Mouse (Mus musculus) lung, embryonic 14.5 days (tissue): ENCODE results near the gene Snx9. TPM values are rescaled to one million over a fixed set of nuclear protein-coding genes. Genes with fewer than 3 reads are reported as not detected.

ENCODE experiments used
- ATAC-seq: fragments of 200-750 bp; cut with Nextera tagmentation; 2 replicates; pipeline ENCODE4 v1.8.0; 2017; ENCODE audit warnings: mild to moderate bottlenecking, moderate TSS enrichment, moderate library complexity; ENCODE audit not compliant: insufficient read depth
- DNase-seq: peaks from one replicate; pipeline ENCODE4 v3.0.0-alpha.2; 2015
- H3K27ac ChIP-seq: fragments of 300-500 bp; sonication (generic); 2 replicates; pipeline ENCODE4 v1.5.1; 2014; ENCODE audit warnings: low read depth, mild to moderate bottlenecking, moderate library complexity
- H3K27me3 ChIP-seq: fragments of 300-500 bp; sonication (generic); 2 replicates; pipeline ENCODE4 v1.6.1; 2014; ENCODE audit warnings: low read length, control low read depth; ENCODE audit not compliant: insufficient read depth
- H3K36me3 ChIP-seq: fragments of 300-500 bp; sonication (generic); 2 replicates; pipeline ENCODE4 v1.6.1; 2014; ENCODE audit warnings: control low read depth; ENCODE audit not compliant: insufficient read depth
- H3K4me1 ChIP-seq: fragments of 300-500 bp; sonication (generic); 2 replicates; pipeline ENCODE4 v1.6.1; 2014; ENCODE audit warnings: antibody characterized with exemption, control low read depth; ENCODE audit not compliant: insufficient read depth
- H3K4me2 ChIP-seq: fragments of 300-500 bp; sonication (generic); 2 replicates; pipeline ENCODE4 v1.6.1; 2014; ENCODE audit warnings: mild to moderate bottlenecking
- H3K4me3 ChIP-seq: fragments of 300-500 bp; sonication (generic); 2 replicates; pipeline ENCODE4 v1.5.1; 2014; ENCODE audit warnings: low read depth, low read length
- H3K9ac ChIP-seq: fragments of 300-500 bp; sonication (generic); 2 replicates; pipeline ENCODE4 v1.6.1; 2014
- H3K9me3 ChIP-seq: fragments of 300-500 bp; sonication (generic); 2 replicates; pipeline ENCODE4 v1.6.1; 2016; ENCODE audit warnings: low read depth, low read length, control low read depth
- CTCF ChIP-seq: IDR thresholded peaks from 2 replicates; pipeline ENCODE4 v1.5.1; 2016; ENCODE audit warnings: antibody characterized with exemption, low read depth
- WGBS: fragments of 180-500 bp; shearing (Covaris S2); extraction: QIAGEN DNeasy Blood & Tissue Kit; methylation state at CpG from one replicate; pipeline ENCODE4 v1.1.7; 2014; 5-methylcytosine and 5-hydroxymethylcytosine counted together
- polyA plus RNA-seq: library from polyadenylated mRNA; unstranded; fragments of >200 nt; fragmentation: Nextera tagmentation; extraction: Ambion mirVana; gene quantifications from 2 replicates; pipeline ENCODE4 v1.2.1, GENCODE M21; 2014

Gene Snx9
- polyA plus RNA-seq, 1 experiment from 2014 or later = 38.8 TPM

DNA sequence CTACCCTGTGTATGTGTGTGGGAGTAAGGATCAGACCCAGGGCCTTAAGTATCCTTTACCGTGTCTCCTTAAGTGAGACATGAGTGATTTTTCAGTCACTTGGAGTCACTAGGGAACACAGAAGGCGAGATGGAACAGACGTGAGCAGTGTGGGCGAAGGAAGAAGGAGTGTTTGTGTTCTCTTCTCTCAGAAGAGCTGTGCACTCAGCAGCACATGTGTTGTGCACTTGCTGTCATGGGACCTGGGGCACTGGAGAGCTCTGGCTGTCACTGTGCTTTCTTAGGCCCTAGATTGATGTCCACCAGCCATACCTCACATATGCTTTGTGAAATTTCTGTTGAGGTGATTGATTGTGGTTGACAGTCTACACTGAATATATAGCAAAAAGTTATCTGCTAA is 37.7 kb downstream of the Snx9 start:
- no peaks in the 10 kb centered on the region for H3K9me3 ChIP-seq
- TF ChIP-seq CTCF = no peak
- no peak overlapping the region for H3K4me2 ChIP-seq
- H3K36me3 ChIP-seq = no peaks in the 10 kb centered on the region
- no peak for DNase-seq
- no peak overlapping the region for H3K4me3 ChIP-seq
- no peak for ATAC-seq
- no peaks in the 10 kb centered on the region for H3K27me3 ChIP-seq
- no peaks in the 10 kb centered on the region for H3K4me1 ChIP-seq
- 72% methylated on average over 4 of the region's 4 CpGs for WGBS
- no peak overlapping the region for H3K9ac ChIP-seq
- no peak overlapping the region for H3K27ac ChIP-seq

GRCm38 (mm10) chr17:5885474-5885873 is 44.3 kb downstream of the Snx9 start:
- Histone ChIP-seq H3K27me3 (no peaks in the 10 kb centered on the region), H3K9ac (peak overlapping the region; percentile 16; the same call in 1 of the 2 replicates), H3K9me3 (no peaks in the 10 kb centered on the region), H3K4me1 (0 out of 2 replicates have a peak, but pooled peaks cover 6% of the 10 kb centered on the region), H3K4me3 (no peak overlapping the region), H3K4me2 (no peak overlapping the region), H3K27ac (peak overlapping the region; percentile 65), H3K36me3 (0 out of 2 replicates have a peak, but pooled peaks cover 4% of the 10 kb centered on the region)
- WGBS = 20% methylated on average over 8 of the region's 8 CpGs
- ATAC-seq = peak; percentile 71
- peak; percentile 83 for DNase-seq
- no peak for TF ChIP-seq CTCF

DNA sequence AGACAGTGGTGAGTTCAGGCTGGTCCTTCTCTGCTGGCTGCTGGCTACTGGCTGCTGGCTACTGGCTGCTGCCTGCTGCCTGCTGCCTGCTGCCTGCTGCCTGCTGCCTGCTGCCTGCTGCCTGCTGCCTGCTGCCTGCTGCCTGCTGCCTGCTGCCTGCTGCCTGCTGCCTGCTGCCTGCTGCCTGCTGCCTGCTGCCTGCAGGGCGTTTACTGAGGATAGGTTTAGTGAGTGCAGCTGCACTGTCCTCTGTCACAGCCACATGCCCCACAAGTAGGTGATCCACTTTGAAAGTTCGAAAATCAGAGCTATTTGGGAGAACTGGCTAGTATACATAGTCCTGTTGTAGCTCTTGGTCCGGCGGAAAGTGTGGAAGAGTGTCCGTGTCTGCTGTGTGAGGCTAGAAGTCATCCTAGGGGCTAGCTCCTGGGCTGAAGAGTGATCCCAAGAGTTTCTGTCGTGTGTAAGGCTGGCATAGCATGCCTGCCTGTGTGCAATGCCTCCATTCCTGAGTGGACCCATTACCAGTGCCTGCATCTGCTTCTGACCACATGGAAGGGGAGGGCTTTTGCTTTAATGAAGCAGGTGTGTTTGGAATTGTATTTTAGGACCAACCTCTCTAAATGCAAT is 45.2 kb downstream of the Snx9 start:
- Histone ChIP-seq H3K9ac (no peak overlapping the region), H3K4me3 (no peak overlapping the region), H3K27me3 (no peaks in the 10 kb centered on the region), H3K27ac (no peak overlapping the region), H3K4me2 (no peak overlapping the region), H3K4me1 (0 out of 2 replicates have a peak, but pooled peaks cover 6% of the 10 kb centered on the region), H3K36me3 (0 out of 2 replicates have a peak, but pooled peaks cover 8% of the 10 kb centered on the region), H3K9me3 (no peaks in the 10 kb centered on the region)
- 71% methylated on average over 6 of the region's 6 CpGs for whole genome bisulfite sequencing
- DNase-seq (no peak), ATAC-seq (no peak)
- no peak for TF ChIP-seq CTCF

DNA sequence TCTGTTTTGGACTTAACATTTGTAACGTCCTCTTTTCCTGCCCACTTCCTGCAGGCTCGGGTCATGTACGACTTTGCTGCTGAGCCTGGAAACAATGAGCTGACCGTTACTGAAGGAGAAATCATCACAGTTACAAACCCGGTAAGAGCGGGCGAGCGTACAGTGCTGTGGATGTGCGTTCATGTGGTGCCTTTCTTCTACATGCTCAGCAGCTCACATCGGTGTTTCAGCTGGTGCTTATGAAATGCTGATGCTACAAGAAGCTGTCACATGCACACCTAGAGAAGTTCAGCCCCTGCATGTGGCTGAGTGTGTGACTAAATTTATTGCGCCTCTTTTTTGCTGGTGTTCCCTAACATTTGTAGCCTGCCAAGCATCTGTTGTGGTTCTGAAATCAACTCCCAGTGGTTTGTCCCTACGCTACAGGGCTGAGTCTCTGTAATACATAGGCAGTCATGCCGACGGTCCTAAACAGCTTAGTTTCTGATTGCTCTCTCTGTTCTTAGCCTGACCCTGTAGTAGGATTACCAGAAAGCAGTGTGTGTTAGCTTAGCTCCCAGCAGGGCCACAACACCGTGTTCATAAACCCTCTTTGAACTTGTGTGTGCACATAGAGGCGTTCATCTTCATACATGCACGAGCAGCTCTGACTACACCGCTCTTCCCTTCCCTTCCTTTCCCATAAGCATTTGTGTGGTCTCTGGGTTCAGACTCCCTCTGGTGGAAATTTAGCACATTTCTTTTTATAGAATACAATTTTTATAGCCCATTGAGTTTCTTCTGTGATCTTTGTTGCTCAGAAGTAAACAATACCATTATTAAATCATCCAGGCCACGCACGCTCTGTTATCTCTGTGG is 46.0 kb downstream of the Snx9 start:
- Histone ChIP-seq H3K4me3 (no peak overlapping the region), H3K27ac (no peak overlapping the region), H3K9me3 (no peaks in the 10 kb centered on the region), H3K9ac (no peak overlapping the region), H3K4me2 (no peak overlapping the region), H3K4me1 (0 out of 2 replicates have a peak, but pooled peaks cover 6% of the 10 kb centered on the region), H3K36me3 (0 out of 2 replicates have a peak, but pooled peaks cover 8% of the 10 kb centered on the region), H3K27me3 (no peaks in the 10 kb centered on the region)
- TF ChIP-seq CTCF = peak; percentile 79
- WGBS = 63% methylated on average over 20 of the region's 20 CpGs
- ATAC-seq (0 out of 2 replicates have a peak, but pooled peaks have one; percentile 58), DNase-seq (peak; percentile 76)

GRCm38 (mm10) chr17:5890429-5890828 is 49.3 kb downstream of the Snx9 start:
- Histone ChIP-seq H3K4me3 (no peak overlapping the region), H3K9ac (no peak overlapping the region), H3K4me2 (no peak overlapping the region), H3K4me1 (0 out of 2 replicates have a peak, but pooled peaks cover 3% of the 10 kb centered on the region), H3K27ac (no peak overlapping the region), H3K9me3 (no peaks in the 10 kb centered on the region), H3K36me3 (peaks cover 23% of the 10 kb centered on the region; the same call in 1 of the 2 replicates), H3K27me3 (no peaks in the 10 kb centered on the region)
- 19% methylated on average over 8 of the region's 8 CpGs for WGBS
- peak; percentile 93 for TF ChIP-seq CTCF
- ATAC-seq (no peak), DNase-seq (peak; percentile 83)

GRCm38 (mm10) chr17:5891933-5892683 is 51.0 kb downstream of the Snx9 start:
- no peak for ATAC-seq
- no peak for TF ChIP-seq CTCF

More at GRCm38 (mm10) chr17:5891933-5892683, 51.0 kb downstream of the Snx9 start:
- H3K4me2 ChIP-seq = no peak overlapping the region
- no peaks in the 10 kb centered on the region for H3K4me1 ChIP-seq
- H3K36me3 ChIP-seq = peaks cover 23% of the 10 kb centered on the region; the same call in 1 of the 2 replicates
- 71% methylated on average over 9 of the region's 9 CpGs for WGBS
- H3K4me3 ChIP-seq = no peak overlapping the region
- no peak overlapping the region for H3K9ac ChIP-seq
- H3K27me3 ChIP-seq = no peaks in the 10 kb centered on the region
- DNase-seq = no peak
- no peak overlapping the region; the same call in 1 of the 2 replicates for H3K27ac ChIP-seq
- no peaks in the 10 kb centered on the region for H3K9me3 ChIP-seq
